Mouse (Mus musculus) kidney, adult 2 months (tissue): ENCODE results near the gene Lax1. TPM values are rescaled to one million over a fixed set of nuclear protein-coding genes. Genes with fewer than 3 reads are reported as not detected.
A peak's percentile ranks its signal among the peaks of the same experiment; 100 is the strongest.

Experiments
- DNase-seq: peaks from one replicate; pipeline ENCODE4 v3.0.0; 2021
- H3K27ac ChIP-seq: fragments of 200-500 bp; 2 replicates; pipeline ENCODE4 v1.5.1; 2012; ENCODE audit warnings: low read depth, low read length, control low read depth, inconsistent platforms; ENCODE audit not compliant: insufficient read depth
- H3K27me3 ChIP-seq: fragments of 200-500 bp; replicated peaks from 2 replicates; pipeline ENCODE4 v1.6.1; 2012; ENCODE audit warnings: mild to moderate bottlenecking, moderate library complexity, low read length, inconsistent platforms; ENCODE audit not compliant: control insufficient read depth, insufficient read depth
- H3K36me3 ChIP-seq: fragments of 200-500 bp; 2 replicates; pipeline ENCODE4 v1.6.1; 2012; ENCODE audit warnings: mild to moderate bottlenecking, moderate library complexity, low read length, inconsistent platforms; ENCODE audit not compliant: control insufficient read depth, insufficient read depth
- H3K4me1 ChIP-seq: fragments of 200-500 bp; 2 replicates; pipeline ENCODE4 v1.6.1; 2011; ENCODE audit warnings: low read length; ENCODE audit not compliant: control insufficient read depth, insufficient read depth
- H3K4me3 ChIP-seq: fragments of 200-500 bp; 2 replicates; pipeline ENCODE4 v1.5.1; 2011; ENCODE audit warnings: mild to moderate bottlenecking, low read depth, low read length, control low read depth; ENCODE audit not compliant: insufficient read depth
- CTCF ChIP-seq: fragments of 200-500 bp; conservative IDR thresholded peaks from 2 replicates; pipeline ENCODE4 v1.5.1; 2011; ENCODE audit warnings: low read depth, mild to moderate bottlenecking, control low read depth, low read length, moderate library complexity, mixed read lengths; ENCODE audit not compliant: insufficient read depth, insufficient read length
- POLR2A ChIP-seq: fragments of 200-500 bp; IDR thresholded peaks from one replicate; pipeline ENCODE4 v1.6.1; 2011; ENCODE audit warnings: low read depth, low read length, control low read depth
- WGBS: fragments of 180-500 bp; shearing (Covaris S2); methylation state at CpG from one replicate; pipeline ENCODE4 v1.1.7; 2018; 5-methylcytosine and 5-hydroxymethylcytosine counted together
- polyA plus RNA-seq: library from polyadenylated mRNA; depleted of rRNA; stranded (reverse); fragments of >200 nt; gene quantifications from 2 replicates; pipeline ENCODE4 v1.2.3, GENCODE M21; 2012; rRNA removed

Lax1 gene
- polyA plus RNA-seq, 1 experiment = 1.8 TPM

- DNase-seq = peak; percentile 11
- 84% methylated on average over 2 of the region's 2 CpGs for WGBS
- no peaks in the 10 kb centered on the region for H3K27me3 ChIP-seq
- H3K27ac ChIP-seq = no peak overlapping the region
- no peak for TF ChIP-seq POLR2A
- TF ChIP-seq CTCF = no peak
- H3K4me3 ChIP-seq = no peak overlapping the region
- H3K4me1 ChIP-seq = no peaks in the 10 kb centered on the region
- peaks cover 28% of the 10 kb centered on the region for H3K36me3 ChIP-seq
These were observed 57.7 kb downstream of the Lax1 start for GRCm38 (mm10) chr1:133632168-133632567.

Other genes with a start within 250 kb of the Lax1 start
- gene Snrpe, start 79.8 kb downstream of the Lax1 start, polyA plus RNA-seq = 29.2 and 48.6 TPM in 2 replicates
- gene Zbed6, start 29.2 kb downstream of the Lax1 start, polyA plus RNA-seq = 2.2 and 2.5 TPM in 2 replicates
- gene Gm38394, start 28.8 kb downstream of the Lax1 start, polyA plus RNA-seq = 2.1 and 2.2 TPM in 2 replicates
- 4.9 and 6.1 TPM in 2 replicates for gene Atp2b4, start 110.9 kb upstream of the Lax1 start, polyA plus RNA-seq
- gene Optc, start 217.9 kb upstream of the Lax1 start, polyA plus RNA-seq = 0.48 and 1.5 TPM in 2 replicates
- gene Prelp, start 231.3 kb upstream of the Lax1 start, polyA plus RNA-seq = 35.0 and 38.2 TPM in 2 replicates